Mouse (Mus musculus): ENCODE measurements around the gene Hist1h2bh. TPM values are rescaled to one million over a fixed set of nuclear protein-coding genes. Genes with fewer than 3 reads are reported as not detected.

Hist1h2bh gene
- total RNA-seq (2023): 9.7 to 15.7 TPM (median 11.4 TPM) in 4 replicates

DNA sequence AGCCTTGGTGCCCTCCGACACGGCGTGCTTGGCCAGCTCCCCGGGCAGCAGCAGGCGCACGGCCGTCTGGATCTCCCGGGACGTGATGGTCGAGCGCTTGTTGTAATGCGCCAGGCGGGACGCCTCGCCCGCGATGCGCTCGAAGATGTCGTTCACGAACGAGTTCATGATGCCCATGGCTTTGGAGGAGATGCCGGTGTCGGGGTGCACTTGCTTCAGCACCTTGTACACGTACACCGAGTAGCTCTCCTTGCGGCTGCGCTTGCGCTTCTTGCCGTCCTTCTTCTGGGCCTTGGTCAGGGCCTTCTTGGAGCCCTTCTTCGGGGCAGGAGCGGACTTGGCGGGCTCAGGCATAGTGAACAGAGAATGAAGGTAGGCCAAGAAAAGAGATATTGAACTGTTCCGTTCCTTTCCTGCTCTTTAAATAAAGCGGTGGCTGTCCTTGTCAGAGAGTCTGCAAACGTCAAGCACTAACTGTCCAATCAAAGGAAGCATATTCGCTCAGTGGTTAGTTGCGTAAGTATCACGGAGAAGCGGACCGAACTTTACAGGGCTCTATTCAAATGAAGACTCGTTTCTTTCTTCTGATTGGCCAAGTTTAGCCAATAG lies at the start of gene Hist1h2bh:
Hist1h2bh (minus strand) TSS at position 394 of the 609 bp plus-strand sequence.

DNA sequence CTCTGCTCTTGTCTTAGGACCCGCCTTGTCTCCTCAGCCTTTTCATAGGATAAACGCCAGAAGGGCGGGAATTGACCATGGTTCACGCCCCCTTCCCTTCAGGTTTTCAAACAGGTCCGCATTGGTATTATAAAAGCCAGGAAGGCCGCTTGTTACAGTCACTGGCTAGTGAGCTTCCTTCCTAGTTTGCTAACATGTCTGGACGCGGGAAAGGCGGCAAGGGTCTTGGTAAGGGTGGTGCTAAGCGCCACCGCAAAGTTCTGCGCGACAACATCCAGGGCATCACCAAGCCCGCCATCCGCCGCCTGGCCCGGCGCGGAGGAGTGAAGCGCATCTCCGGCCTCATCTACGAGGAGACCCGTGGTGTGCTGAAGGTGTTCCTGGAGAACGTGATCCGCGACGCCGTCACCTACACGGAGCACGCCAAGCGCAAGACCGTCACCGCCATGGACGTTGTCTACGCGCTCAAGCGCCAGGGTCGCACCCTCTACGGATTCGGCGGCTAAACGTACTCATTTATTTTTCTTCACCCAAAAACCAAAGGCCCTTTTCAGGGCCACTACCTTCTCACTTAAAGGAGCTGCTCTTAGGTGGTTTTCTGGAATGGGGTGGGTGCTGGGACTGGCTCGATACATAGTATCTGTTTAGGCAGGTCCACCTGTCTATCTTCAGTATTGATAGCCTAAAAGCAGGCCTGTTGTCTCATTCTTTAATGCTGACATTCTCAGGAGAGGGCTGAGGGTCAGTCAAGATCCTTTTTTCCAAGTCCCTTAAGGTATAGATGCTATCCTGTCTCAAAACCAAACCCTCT lies 38.4 kb upstream of the Hist1h2bh start, which contains the start of gene Hist1h4d:
Hist1h4d (plus strand) TSS at position 191 of the 811 bp plus-strand sequence.

DNA sequence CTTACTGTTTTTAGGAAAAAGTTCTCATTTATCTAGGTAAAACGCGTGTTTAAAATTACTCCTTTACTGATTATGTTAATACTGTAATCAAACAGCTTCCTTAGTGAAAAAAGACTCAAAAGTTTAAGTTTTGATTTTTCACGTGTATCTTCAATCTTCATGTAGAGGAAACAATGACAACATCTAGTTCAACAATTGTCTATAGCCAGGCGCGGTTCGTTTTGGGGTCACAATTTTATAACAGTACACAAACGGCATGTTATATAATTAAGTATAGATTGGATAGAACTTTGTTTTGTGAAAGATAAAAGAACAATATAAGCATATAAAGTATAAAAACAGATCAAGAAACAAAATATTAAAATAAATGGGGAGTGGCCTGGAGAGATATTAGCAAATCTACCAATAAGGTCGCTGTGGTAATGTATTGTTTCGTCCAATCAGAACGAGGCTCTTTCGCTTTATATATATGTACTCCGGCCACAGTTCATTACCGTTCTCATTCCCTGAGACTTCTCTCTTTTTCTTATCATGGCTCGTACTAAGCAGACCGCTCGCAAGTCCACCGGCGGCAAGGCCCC lies 32.2 kb upstream of the Hist1h2bh start, which contains the start of gene Hist1h3d:
Hist1h3d (plus strand) TSS at position 493 of the 581 bp plus-strand sequence.

GRCm38 (mm10) chr13:23573898-23574524 lies 30.8 kb upstream of the Hist1h2bh start, which contains the start of the genes Hist1h2bf and Hist1h2ad:
TSS of gene Hist1h2bf (minus strand) at chr13:23574196.
TSS of gene Hist1h2ad (plus strand) at chr13:23574381.

DNA sequence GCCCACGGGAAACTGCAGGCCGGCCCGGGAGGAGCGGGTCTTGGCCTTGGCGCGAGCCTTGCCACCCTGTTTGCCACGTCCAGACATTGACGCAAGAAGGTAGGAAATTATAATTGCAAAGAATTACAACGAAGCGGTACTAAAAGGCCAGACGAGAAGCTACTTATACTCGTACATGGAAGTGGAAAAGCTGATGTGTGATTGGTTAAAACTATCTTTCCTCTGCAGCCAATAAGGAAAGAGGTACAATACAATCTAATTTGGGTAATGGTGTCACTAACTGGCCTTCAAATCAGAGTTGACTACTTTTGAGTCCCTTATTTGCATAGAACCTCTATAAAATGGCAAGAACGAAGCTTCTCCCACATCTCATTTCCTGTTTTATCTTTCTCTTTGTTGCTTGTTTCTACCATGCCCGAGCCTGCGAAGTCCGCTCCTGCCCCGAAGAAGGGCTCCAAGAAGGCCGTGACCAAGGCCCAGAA lies 27.9 kb upstream of the Hist1h2bh start, which contains the start of the genes Hist1h2ae and Hist1h2bg:
Hist1h2ae (minus strand) TSS at position 199 of the 482 bp plus-strand sequence.
Hist1h2bg (plus strand) TSS at position 375 of the 482 bp plus-strand sequence.

DNA sequence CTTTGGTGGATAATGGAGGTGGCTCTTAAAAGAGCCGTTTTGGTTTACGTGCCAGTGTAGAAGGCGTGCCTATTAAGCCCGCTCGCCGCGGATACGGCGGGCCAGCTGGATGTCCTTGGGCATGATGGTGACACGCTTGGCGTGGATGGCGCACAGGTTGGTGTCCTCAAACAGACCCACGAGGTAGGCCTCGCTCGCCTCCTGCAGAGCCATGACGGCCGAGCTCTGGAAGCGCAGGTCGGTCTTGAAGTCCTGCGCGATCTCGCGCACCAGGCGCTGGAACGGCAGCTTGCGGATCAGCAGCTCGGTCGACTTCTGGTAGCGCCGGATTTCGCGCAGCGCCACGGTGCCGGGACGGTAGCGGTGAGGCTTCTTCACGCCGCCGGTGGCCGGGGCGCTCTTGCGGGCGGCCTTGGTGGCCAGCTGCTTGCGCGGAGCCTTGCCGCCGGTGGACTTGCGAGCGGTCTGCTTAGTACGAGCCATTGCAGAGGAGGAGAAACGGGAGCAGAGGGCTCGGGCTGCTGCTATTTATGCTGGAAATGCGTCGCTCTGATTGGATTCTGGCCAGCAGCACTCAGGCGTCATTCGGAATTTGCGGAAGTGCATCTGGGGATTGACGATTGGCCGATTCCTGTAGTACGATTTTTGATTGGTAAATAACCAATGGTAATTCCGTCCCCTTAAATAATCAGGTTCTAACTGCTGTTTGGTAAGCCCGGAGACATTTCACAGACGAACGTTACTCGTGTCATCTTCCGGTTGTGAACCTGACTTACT lies 18.9 kb upstream of the Hist1h2bh start, which contains the start of gene Hist1h3e:
Hist1h3e (minus strand) TSS at position 487 of the 777 bp plus-strand sequence.

DNA sequence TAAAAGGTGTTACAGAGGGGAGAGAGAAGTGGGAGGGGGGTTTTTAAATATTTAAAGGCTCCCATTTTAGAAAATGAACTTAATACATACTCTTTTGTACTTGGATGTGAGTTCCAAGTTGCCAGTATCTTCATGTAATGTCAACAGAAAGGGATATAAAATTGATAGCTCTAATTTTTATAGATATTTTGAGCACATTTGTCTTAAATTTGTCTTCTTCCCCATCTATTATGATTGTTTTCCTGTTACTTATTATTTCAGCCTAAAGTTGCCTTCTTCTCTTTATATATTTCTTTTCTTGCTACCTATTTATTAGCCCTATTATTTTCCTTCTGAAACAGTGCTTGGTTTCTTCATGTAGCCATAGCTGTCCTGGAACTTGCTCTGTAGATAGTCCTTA lies 9.8 kb upstream of the Hist1h2bh start, which contains the start of gene Hist1h1d:
Hist1h1d (plus strand) TSS at position 301 of the 400 bp plus-strand sequence.

DNA sequence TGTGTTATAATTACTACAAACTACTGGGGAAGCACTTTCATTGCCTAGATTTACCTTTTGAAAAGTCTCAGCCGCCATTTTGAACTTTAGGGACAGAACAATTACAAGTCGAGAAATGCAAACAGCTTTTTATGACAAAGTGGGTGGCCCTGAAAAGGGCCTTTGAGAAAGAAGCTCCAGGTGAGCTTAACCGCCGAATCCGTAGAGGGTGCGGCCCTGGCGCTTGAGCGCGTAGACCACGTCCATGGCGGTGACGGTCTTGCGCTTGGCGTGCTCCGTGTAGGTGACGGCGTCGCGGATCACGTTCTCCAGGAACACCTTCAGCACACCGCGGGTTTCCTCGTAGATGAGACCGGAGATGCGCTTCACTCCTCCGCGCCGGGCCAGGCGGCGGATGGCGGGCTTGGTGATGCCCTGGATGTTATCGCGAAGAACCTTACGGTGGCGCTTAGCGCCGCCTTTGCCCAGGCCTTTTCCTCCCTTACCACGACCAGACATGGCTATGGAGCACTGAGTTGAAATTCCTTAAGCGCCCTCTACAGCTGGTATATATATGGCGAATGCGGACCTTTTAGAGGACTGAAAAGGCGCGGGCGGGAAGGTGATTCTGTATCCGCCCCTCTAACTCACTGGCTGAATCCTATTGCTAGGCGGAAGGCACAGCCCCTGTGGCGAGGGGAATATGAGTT lies 8.1 kb upstream of the Hist1h2bh start, which contains the start of gene Hist1h4f:
Hist1h4f (minus strand) TSS at position 503 of the 689 bp plus-strand sequence.

DNA sequence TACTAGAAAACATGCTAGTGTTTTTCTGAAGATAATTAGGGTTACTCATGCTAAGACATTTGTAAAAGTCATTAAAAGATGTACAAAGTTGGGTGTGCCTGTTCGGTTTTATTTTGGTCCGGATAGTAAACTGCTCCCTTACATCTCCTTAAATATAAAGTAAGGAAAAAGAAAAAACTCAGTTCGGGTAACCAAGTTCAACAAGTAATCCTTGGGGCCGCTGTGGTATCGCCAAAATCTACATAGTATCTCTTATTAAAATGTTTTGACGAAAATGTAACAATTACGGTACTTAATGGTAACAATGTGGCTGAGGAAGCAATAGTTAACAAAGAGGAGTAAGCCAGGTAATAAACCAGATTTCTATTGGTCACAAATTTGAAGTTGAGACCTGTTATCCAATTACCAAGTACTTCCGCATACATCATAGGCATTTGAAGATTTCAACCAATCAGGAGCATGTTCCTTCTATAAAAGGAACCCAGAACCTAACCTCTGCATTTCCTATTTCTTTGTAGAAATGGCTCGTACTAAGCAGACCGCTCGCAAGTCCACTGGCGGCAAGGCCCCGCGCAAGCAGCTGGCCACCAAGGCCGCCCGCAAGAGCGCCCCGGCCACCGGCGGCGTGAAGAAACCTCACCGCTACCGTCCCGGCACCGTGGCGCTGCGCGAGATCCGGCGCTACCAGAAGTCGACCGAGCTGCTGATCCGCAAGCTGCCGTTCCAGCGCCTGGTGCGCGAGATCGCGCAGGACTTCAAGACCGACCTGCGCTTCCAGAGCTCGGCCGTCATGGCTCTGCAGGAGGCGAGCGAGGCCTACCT lies 984 bp upstream of the Hist1h2bh start, which contains the start of gene Hist1h3f:
Hist1h3f (plus strand) TSS at position 88 of the 822 bp plus-strand sequence.

DNA sequence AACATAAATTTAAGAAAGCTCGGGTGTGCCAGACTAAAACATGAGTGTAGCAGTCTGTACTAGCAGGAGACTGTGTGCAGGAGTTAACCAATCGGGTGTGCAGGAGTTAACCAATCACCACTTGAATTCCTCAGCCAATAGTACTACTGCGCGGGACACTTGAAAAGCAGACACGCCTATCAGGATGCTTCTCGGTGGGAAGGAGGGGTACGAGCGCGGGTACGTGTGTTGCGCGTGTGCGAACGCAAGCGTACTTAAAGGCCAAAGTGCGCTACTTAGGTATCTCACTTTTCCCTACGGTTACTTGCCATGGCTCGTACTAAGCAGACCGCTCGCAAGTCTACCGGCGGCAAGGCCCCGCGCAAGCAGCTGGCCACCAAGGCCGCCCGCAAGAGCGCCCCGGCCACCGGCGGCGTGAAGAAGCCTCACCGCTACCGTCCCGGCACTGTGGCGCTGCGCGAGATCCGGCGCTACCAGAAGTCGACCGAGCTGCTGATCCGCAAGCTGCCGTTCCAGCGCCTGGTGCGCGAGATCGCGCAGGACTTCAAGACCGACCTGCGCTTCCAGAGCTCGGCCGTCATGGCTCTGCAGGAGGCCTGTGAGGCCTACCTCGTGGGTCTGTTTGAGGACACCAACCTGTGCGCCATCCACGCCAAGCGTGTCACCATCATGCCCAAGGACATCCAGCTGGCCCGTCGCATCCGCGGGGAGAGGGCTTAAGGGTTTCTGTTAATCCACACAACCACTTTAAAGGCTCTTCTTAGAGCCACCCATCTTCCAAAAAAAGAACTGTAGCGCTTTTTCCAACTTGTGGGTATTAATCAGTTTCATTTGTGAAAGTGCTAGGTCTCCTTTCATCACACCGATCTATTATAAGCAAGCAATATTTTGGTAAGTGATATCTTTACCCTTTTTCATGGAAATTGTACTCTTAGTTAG lies 7.8 kb downstream of the Hist1h2bh start, which contains the start of gene Hist1h3g:
Hist1h3g (plus strand) TSS at position 286 of the 939 bp plus-strand sequence.

DNA sequence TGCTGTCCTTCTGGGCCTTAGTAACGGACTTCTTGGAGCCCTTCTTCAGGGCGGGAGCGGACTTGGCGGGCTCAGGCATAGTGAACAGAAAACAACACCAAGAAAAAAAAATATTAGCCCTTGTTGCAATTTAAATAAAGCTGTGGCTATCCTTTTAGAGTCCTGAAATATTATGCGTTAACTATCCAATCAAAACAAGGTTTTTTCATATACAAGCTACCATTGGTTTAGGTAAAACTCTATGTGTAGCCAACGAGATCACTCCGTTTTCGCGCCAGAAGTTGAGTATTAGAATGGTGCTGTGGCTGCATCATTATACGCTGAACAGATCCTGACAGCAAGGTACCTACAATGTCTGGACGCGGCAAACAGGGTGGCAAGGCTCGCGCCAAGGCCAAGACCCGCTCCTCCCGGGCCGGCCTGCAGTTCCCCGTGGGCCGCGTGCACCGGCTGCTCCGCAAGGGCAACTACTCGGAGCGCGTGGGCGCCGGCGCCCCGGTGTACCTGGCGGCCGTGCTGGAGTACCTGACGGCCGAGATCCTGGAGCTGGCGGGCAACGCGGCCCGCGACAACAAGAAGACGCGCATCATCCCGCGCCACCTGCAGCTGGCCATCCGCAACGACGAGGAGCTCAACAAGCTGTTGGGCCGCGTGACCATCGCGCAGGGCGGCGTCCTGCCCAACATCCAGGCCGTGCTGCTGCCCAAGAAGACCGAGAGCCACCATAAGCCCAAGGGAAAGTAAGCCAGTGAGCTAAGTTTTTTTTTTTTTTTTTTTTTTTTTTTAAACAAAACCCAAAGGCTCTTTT lies 9.4 kb downstream of the Hist1h2bh start, which contains the start of gene Hist1h2af:
Hist1h2af (plus strand) TSS at position 347 of the 808 bp plus-strand sequence.

GRCm38 (mm10) chr13:23530901-23531875 lies 12.0 kb downstream of the Hist1h2bh start, which contains the start of gene Hist1h4h:
TSS of gene Hist1h4h (plus strand) at chr13:23531050.

